Mouse (Mus musculus) myocyte (in vitro differentiated cells): ENCODE data around the gene Sapcd2.

ENCODE experiments used
- MYOD1 ChIP-seq, 3 experiments: IDR thresholded peaks; one replicate each; pipeline ENCODE4 v1.6.1; 2011; ENCODE audit warnings: control low read depth in 2 of 3, low read depth in 2 of 3, mild to moderate bottlenecking in 2 of 3, moderate library complexity in 1 of 3; ENCODE audit not compliant: insufficient read length in 2 of 3, control insufficient read depth in 1 of 3
- POLR2A ChIP-seq: IDR thresholded peaks from one replicate; pipeline ENCODE4 v1.6.1; 2011; ENCODE audit warnings: low read depth, mild to moderate bottlenecking, control low read depth, moderate library complexity; ENCODE audit not compliant: insufficient read length

DNA sequence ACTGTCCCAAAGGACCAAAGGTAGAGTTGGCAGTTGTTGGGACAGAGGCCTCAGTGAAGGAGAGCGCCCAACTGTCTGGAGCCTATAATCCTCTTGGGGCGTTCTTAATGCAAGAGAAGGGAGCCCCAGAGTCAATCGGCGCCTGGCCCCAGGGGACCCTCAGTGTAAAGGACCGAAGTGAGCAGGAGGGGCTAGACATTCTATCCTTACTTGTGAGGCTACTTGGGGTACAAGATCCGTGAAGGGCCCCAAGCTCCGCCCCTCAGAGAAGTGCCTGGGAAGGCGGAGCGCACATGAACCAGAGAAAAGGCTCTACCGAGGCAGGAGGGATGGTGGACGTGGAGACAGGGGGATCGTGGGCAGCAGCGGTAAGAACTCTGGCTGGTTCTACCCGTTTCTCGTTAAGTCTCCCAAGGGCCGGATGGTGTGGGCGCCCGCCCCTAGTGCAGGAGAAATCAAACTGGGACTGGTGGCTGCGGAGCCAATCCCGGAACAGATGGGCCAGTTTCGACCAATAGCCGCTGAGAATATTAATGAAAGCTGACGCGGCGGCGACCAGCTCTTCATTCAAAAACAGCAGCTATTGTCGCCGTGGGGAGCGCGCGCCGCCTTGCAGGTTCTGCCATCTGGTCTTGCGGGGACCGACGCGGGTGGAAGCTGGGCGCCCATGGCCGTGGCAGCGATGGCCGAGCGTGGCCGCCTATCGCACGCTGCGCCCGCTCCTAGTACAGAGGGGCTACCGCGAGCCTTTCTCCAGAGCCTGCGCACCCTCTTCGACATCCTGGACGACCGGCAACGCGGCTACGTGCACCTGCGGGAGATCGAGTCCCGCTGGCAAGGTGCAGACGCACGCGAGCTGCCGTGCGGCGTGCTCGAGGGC lies at the start of gene Sapcd2:
- peak; percentile 89 for TF ChIP-seq POLR2A
- no peak for TF ChIP-seq MYOD1 (IDR thresholded peaks at IDR 0.05; ENCODE audit: control insufficient read depth in 1 of 3, insufficient read length in 2 of 3, low read depth in 2 of 3)
